Mouse (Mus musculus) ovary, postnatal 14 days (tissue): ENCODE results near the gene Gm47996.

Source experiments
- DNase-seq: peaks from one replicate; pipeline ENCODE4 v3.0.0; 2022; ENCODE audit warnings: low spot score

The Gm47996 gene

DNA sequence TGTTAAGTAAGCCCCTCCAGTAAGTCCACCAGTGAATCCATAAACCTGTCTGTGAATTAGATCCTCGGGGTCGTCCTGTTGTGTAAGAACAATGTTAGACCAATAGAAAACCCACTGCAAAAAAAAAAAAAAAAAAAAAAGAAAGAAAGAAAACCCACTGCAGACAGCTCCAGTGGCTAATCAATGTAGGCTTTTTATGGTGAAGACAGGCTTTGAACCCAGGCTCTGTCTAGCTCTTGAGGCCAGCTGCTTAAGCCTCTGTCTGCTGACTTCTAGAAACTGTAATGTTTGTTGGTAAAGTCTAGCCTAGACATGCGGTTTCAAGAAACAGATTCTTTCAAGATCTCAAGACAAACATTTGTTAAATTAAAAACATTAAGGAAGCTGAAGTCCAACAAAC lies 40.2 kb downstream of the Gm47996 start:
- no peak for DNase-seq

DNA sequence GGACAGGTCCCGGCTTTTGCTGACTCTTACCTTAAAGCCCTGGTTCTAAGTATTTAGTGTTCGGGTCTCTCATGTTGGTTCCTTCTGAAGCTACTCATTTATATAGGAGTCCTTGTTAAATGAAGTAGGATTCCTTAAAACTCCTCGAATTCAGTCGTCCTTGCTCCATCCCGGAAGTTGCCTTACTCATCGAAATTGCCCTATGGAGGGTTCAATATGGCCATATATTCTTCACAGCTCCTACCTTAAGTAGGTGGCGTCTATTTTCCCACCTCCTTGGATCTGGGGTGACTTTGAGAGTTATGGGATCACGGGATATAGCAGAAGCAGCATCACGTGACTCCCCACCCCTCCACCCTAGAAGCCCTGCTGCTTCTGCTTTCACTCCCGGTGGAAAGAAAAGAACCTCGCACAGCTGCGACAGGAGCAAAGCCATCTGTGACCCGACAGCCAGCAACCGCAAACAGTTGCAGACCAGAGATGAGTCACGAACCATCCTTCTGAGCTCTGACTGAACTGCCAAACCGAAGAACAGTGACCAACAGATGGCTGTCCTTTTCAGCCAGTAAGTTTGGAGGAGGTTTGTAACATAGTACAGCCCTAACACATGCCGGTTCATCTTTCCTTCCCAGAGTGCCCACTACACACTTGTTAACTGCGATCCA lies 40.7 kb downstream of the Gm47996 start:
- DNase-seq: peak; percentile 18

DNA sequence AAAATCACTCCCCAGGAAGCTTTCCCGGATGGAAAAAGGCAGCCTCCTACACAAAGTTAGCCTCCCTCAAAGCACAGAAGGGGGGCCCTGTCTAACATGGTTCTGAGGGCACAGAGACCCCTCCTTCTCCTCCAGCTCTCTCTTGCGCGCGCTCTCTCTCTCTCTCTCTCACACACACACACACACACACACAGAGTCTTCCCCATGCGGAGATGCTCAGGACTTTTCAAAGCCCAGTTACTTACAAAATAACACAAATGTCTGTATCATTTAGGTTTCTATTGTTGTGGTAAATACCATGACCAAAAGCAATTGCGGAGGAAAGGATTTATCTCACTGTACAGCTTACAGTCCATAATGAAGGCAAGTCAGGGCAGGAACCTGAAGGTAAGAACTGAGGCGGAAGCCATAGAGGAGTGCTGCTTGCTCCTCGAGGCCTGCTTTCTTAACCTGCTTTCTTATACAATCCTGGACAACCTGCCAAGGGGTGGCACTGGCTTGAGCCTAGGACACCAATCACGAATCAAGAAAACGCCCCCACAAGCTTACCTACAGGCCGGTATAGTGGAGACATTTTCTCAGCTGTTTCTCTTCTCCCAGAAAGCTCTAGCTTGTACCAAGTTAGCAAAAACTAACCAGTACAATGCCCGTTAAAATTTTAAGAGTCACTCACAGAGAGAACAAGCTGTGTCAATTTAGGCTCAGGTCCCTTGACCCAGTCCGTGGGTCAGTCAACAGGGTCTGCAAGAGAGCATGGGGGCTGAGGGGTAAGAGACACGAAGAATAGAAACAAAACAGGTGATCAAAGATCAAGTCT lies 41.5 kb downstream of the Gm47996 start:
- no peak for DNase-seq

DNA sequence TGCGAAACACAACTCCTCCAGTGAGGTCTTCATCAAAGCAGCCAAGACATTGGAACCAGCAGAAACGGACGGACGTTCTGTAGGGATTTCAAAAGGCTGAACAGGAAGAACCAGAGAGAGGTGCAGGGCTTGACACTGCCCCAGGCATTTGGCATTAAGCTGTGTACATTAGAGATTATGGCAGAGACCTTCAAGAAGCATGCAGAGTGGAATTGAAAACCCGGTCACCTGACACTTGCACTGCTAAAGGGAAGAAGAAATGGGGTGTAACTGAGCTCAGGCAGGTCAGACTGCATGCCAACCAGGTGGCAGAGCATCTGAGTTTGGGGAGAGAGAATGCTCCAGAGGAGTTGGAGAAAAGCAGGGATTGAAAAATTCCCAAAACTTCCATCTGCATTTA lies 45.5 kb downstream of the Gm47996 start:
- no peak for DNase-seq

DNA sequence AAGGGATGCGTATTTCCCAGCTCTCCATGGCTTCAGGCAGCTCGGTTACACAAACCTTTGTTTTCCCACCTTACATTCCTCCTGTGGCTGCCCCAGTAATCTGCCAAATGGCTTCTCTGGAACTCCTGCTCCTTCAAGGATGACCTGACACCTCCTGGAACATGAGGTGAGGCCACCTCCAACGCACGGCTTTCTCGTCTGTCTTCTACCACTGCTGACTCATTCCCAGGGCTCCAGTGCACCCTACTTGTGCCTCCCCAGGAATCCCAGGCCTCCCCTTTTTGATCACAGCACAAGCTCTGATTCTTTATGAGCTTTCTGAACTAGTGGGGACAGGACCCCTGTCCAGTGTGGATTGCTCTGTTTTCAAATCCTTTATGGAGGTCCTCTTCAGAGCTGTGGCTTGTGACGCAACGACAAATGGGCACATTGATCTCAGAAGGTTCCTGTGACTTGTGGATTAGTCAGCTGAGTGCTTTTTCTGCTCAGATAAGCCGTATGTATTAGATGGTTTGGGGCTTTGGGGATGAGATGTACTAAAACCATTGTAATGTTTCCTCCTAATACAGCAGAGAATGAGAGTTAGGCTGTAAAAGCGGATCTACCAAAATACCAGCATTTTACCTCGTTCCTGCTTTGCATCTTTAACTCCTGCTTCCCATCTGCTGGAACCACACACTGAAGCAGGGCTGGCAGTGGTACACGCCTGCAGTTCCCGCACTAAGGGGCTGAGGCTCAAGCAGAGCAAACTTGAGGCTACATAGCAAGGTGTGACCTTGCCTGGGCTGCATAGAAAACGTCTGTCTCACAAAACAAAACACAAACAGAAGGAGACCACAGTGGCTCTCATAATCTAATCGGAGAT lies 48.4 kb downstream of the Gm47996 start:
- DNase-seq: no peak

DNA sequence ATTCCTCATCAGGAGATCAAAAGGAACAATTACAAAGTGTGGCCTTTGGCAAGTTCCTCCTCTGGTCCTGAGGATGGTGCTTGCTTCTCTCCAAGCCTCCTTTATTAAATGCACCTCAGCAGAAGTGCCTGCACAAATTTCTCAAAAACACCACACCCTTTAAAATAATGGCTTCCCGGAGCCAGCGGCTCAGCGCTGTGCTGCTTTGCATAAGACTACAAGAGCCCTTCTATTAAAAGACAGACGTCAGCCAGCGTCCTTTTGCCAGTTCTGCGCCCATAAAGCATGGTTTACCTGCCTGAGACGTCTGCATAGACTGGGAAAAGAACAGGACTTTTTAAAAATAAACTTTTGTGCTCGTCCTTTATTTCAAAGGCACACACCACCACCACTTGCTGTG lies 49.1 kb downstream of the Gm47996 start:
- no peak for DNase-seq
